Mouse (Mus musculus) ES-E14 (cell line): ENCODE data around the gene Tmem165.

Experiments
- CHD2 ChIP-seq: IDR thresholded peaks from 2 replicates; pipeline ENCODE4 v1.6.1; 2014; ENCODE audit warnings: mild to moderate bottlenecking, low read depth, low read length, inconsistent platforms
- HCFC1 ChIP-seq: IDR thresholded peaks from 2 replicates; pipeline ENCODE4 v1.6.1; 2012; ENCODE audit warnings: low read length, inconsistent platforms, borderline replicate concordance; ENCODE audit not compliant: insufficient read depth
- MAFK ChIP-seq: IDR thresholded peaks from 2 replicates; pipeline ENCODE4 v1.6.1; 2014; ENCODE audit warnings: mild to moderate bottlenecking, low read depth, low read length, inconsistent platforms; ENCODE audit not compliant: insufficient read depth
- ZC3H11A ChIP-seq: IDR thresholded peaks from 2 replicates; pipeline ENCODE4 v1.6.1; 2012; ENCODE audit warnings: low read depth, mild to moderate bottlenecking, inconsistent platforms, low read length, borderline replicate concordance

- TF ChIP-seq ZC3H11A = no peak
- no peak for TF ChIP-seq HCFC1
- TF ChIP-seq MAFK = no peak
- no peak for TF ChIP-seq CHD2
These were observed 4.2 kb downstream of the Tmem165 start for GRCm38 (mm10) chr5:76187885-76188284.
